Mouse (Mus musculus) hindbrain, embryonic 15.5 days (tissue): ENCODE measurements around the gene Olfr221. TPM values are rescaled to one million over a fixed set of nuclear protein-coding genes. Genes with fewer than 3 reads are reported as not detected.

Source experiments
- polyA plus RNA-seq: library from polyadenylated mRNA; unstranded; fragments of >200 nt; fragmentation: Nextera tagmentation; extraction: Ambion mirVana; gene quantifications from 2 replicates; pipeline ENCODE4 v1.2.1, GENCODE M21; 2015

Olfr221 gene
- polyA plus RNA-seq, 1 experiment from 2014 or later, result 0.05 TPM

Other genes starting within 250 kb of the Olfr221 start
- not detected in 2 replicates for gene AY358078, start 242.4 kb downstream of the Olfr221 start, polyA plus RNA-seq
- not detected in 2 replicates for gene Ear6, start 188.8 kb downstream of the Olfr221 start, polyA plus RNA-seq
- 75.2 and 82.7 TPM in 2 replicates for gene Mettl17, start 157.6 kb downstream of the Olfr221 start, polyA plus RNA-seq
- gene Slc39a2, start 149.6 kb downstream of the Olfr221 start, polyA plus RNA-seq, result 2.0 and 2.1 TPM in 2 replicates
- gene Ndrg2, start 128.3 kb downstream of the Olfr221 start, polyA plus RNA-seq, result 235 and 267 TPM in 2 replicates
- not detected in 2 replicates for gene Tppp2, start 124.0 kb downstream of the Olfr221 start, polyA plus RNA-seq
- not detected in 2 replicates for gene Rnase13, start 119.7 kb downstream of the Olfr221 start, polyA plus RNA-seq
- 85.2 and 87.6 TPM in 2 replicates for gene Arhgef40, start 57.7 kb downstream of the Olfr221 start, polyA plus RNA-seq
- gene Tmem253, start 26.8 kb downstream of the Olfr221 start, polyA plus RNA-seq, result 0.17 and 1.1 TPM in 2 replicates
- gene Zfp219, start 21.7 kb downstream of the Olfr221 start, polyA plus RNA-seq, result 38.2 and 40.5 TPM in 2 replicates
- gene Hnrnpc, start 61.6 kb upstream of the Olfr221 start, polyA plus RNA-seq, result 445 and 453 TPM in 2 replicates
- gene Rpgrip1, start 68.2 kb upstream of the Olfr221 start, polyA plus RNA-seq, result 47.9 and 52.4 TPM in 2 replicates
- 36.0 and 45.1 TPM in 2 replicates for gene Supt16, start 155.0 kb upstream of the Olfr221 start, polyA plus RNA-seq
- 36.4 and 38.7 TPM in 2 replicates for gene Chd8, start 215.3 kb upstream of the Olfr221 start, polyA plus RNA-seq
- 52.2 and 54.0 TPM in 2 replicates for gene Tox4, start 236.7 kb upstream of the Olfr221 start, polyA plus RNA-seq
- gene Rab2b, start 237.1 kb upstream of the Olfr221 start, polyA plus RNA-seq, result 54.5 and 59.0 TPM in 2 replicates